Mouse (Mus musculus): Measurements from ENCODE around the gene Vezt. TPM values are rescaled to one million over a fixed set of nuclear protein-coding genes. Genes with fewer than 3 reads are reported as not detected.

The Vezt gene
- total and polyA plus RNA-seq, 3 experiments = 17.2 to 21.2 (median 18.0) TPM

DNA sequence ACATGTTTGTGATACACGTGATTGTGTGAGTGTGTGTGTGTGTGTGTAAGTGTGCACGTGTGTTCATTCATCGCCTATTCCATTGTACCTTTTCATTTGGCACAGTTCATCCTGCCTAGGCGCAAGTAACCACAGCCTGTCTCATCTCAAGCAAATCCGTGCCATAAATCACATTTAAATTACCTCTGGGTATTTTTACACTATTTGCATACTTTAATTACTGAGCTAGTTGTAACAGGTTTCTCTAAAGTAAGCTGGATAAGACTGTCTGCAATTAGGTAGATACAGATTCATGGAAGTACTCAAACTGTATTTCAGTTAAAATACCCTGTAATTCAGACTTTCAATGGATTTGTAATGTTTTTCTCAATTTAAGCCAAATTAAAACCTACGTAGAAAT lies 20.9 kb upstream of the Vezt start:
- dilution Hi-C loops (cut with MboI; ENCODE audit: extremely low pct_ligation_motif_present, extremely low pct_unique_long_range_greater_than_20kb, low sequenced_read_pairs) (no loop called here), in situ Hi-C loops (cut with MboI; ENCODE audit: low pct_ligation_motif_present, low pct_unique_long_range_greater_than_20kb, low sequenced_read_pairs) (no loop called here)
- Histone ChIP-seq H3K9me3 (replicated peaks; ENCODE audit: low read length) (no peaks in the 10 kb centered on the region), H3K4me1 (ENCODE audit: control insufficient read depth in 1 of 2, insufficient read depth in 2 of 2) (peaks cover 16 to 29% of the 10 kb centered on the region in 2 experiments), H3K4me3 (replicated peaks in 1 of 3; ENCODE audit: low read depth in 2 of 3, low read length in 2 of 3, poor library complexity in 1 of 3) (no peak overlapping the region), H3K36me3 (replicated peaks in 1 of 2; ENCODE audit: control insufficient read depth in 1 of 2, insufficient read depth in 1 of 2, low read length in 1 of 2) (peaks cover 9 to 45% of the 10 kb centered on the region in 2 experiments), H3K79me2 (replicated peaks; ENCODE audit: control insufficient read depth, extremely low read depth, insufficient read depth, poor library complexity, severe bottlenecking) (peaks cover 17% of the 10 kb centered on the region), H3K27ac (ENCODE audit: insufficient read depth, low read depth) (no peak overlapping the region), H3K27me3 (replicated peaks) (no peaks in the 10 kb centered on the region), H3K4me2 (ENCODE audit: insufficient read depth, low read depth, poor library complexity, severe bottlenecking) (no peak overlapping the region), H3K9ac (ENCODE audit: insufficient read depth, low read depth) (no peak overlapping the region)
- no peak for TF ChIP-seq ELF1 (IDR thresholded peaks at IDR 0.05; ENCODE audit: low read depth, low read length)
- TF ChIP-seq SIN3A (IDR thresholded peaks at IDR 0.05; ENCODE audit: low read length) = no peak
- TF ChIP-seq TBP (conservative IDR thresholded peaks at IDR 0.05; ENCODE audit: low read depth, low read length) = no peak
- TF ChIP-seq ZMIZ1 (IDR thresholded peaks at IDR 0.05; ENCODE audit: low read depth, low read length) = no peak
- no peak for TF ChIP-seq MXI1 (IDR thresholded peaks at IDR 0.05; ENCODE audit: low read depth, low read length)
- no peak for TF ChIP-seq MEF2A (IDR thresholded peaks at IDR 0.05; ENCODE audit: borderline replicate concordance, low read depth, low read length)
- TF ChIP-seq CTCF (conservative IDR thresholded peaks at IDR 0.05 in 1 of 2, IDR thresholded peaks at IDR 0.05 in 1 of 2; ENCODE audit: low read depth in 2 of 2, low read length in 2 of 2) = no peak
- TF ChIP-seq NELFE (IDR thresholded peaks at IDR 0.05; ENCODE audit: low read depth, low read length) = no peak
- TF ChIP-seq USF2 (conservative IDR thresholded peaks at IDR 0.05; ENCODE audit: low read depth, low read length) = no peak
- no peak for DNase-seq (ENCODE audit: extremely low read depth)

DNA sequence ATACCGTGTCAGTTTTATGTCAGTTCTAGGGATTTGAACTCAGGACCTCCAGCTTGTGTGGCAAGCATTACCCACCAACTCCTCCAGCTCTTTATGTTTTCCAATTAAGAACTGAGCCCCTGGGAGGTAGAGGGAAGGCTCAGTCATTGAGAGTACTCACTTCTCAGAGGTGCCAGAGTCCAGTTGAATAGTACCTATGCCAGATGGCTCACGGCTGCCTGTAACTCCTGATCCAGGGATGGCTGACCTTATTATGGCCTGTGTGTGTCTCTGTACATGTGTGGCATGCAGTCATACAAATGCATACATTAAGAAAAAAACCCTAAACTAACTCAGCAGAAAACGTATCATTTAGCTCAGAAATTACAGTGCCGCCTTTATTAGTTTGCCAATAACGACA lies 15.1 kb upstream of the Vezt start:
- no peak for DNase-seq (ENCODE audit: extremely low read depth)
- no peaks in the 10 kb centered on the region for H3K27me3 ChIP-seq (replicated peaks)
- H3K4me2 ChIP-seq (ENCODE audit: insufficient read depth, low read depth, poor library complexity, severe bottlenecking) = no peak overlapping the region
- peaks cover 34% of the 10 kb centered on the region for H3K79me2 ChIP-seq (replicated peaks; ENCODE audit: control insufficient read depth, extremely low read depth, insufficient read depth, poor library complexity, severe bottlenecking)
- no peaks in the 10 kb centered on the region for H3K9me3 ChIP-seq (replicated peaks; ENCODE audit: low read length)
- H3K36me3 ChIP-seq (replicated peaks in 1 of 2; ENCODE audit: control insufficient read depth in 1 of 2, insufficient read depth in 1 of 2, low read length in 1 of 2) = peaks cover 8 to 57% of the 10 kb centered on the region in 2 experiments
- no peak overlapping the region for H3K4me3 ChIP-seq (replicated peaks in 1 of 3; ENCODE audit: low read depth in 2 of 3, low read length in 2 of 3, poor library complexity in 1 of 3)
- peaks cover 6 to 40% of the 10 kb centered on the region in 2 experiments; a peak in 3 of 4 replicates for H3K4me1 ChIP-seq (ENCODE audit: control insufficient read depth in 1 of 2, insufficient read depth in 2 of 2)
- in situ Hi-C loops (cut with MboI; ENCODE audit: low pct_ligation_motif_present, low pct_unique_long_range_greater_than_20kb, low sequenced_read_pairs) = no loop called here
- H3K27ac ChIP-seq (ENCODE audit: insufficient read depth, low read depth) = no peak overlapping the region
- TF ChIP-seq MAZ (IDR thresholded peaks at IDR 0.05; ENCODE audit: low read depth, low read length) = no peak
- no peak for TF ChIP-seq JUN (IDR thresholded peaks at IDR 0.05; ENCODE audit: insufficient read depth, low read depth, low read length)
- no peak for TF ChIP-seq RCOR1 (conservative IDR thresholded peaks at IDR 0.05; ENCODE audit: low read depth, low read length)
- TF ChIP-seq JUND (conservative IDR thresholded peaks at IDR 0.05; ENCODE audit: low read depth, low read length) = no peak
- no peak for TF ChIP-seq POLR2AphosphoS2 (IDR thresholded peaks at IDR 0.05; ENCODE audit: low read depth, low read length)
- no peak for TF ChIP-seq ZNF384 (IDR thresholded peaks at IDR 0.05; ENCODE audit: low read depth, low read length)
- no peak for TF ChIP-seq MAX (IDR thresholded peaks at IDR 0.05; ENCODE audit: low read length)
- dilution Hi-C loops (cut with MboI; ENCODE audit: extremely low pct_ligation_motif_present, extremely low pct_unique_long_range_greater_than_20kb, low sequenced_read_pairs) = no loop called here
- H3K9ac ChIP-seq (ENCODE audit: insufficient read depth, low read depth) = no peak overlapping the region

Measured in CH12.LX (cell line).